Mouse (Mus musculus): ENCODE measurements at regions not wholly inside any gene's neighbourhood (a gene's known extent, or its start where the extent isn't known, plus 50 kb on each side); places are given as distances from the start of the nearest gene placed in this dataset.

- DNase-seq = no peak
Observed at GRCm38 (mm10) chr3:69953674-69954329, 53.6 kb upstream of the Otol1 start.

- peak in 1 of 2 experiments; percentile 4 for DNase-seq
Observed at GRCm38 (mm10) chr3:69922792-69923418, 63.2 kb upstream of the Sptssb start.

- no peak for DNase-seq
Observed at GRCm38 (mm10) chr3:69912859-69913258, 53.1 kb upstream of the Sptssb start.

- DNase-seq = no peak
Observed at GRCm38 (mm10) chr3:69910073-69910472, 50.3 kb upstream of the Sptssb start.

Data from heart, adult 18-20 months (tissue).